23 mouse cellular contexts compared by ENCODE assay signal in genomic region chr1:170499466-170499865, GRCm38 (mm10).
DNase-seq lines count a peak whose midpoint lies in the region; ATAC-seq and TF ChIP-seq lines count a peak whose summit lies in the region.
"Had no signal": no experiment of that assay in that cellular context is flagged by ENCODE, and none has a peak within 500 bp of the region (broad histone marks: within the 10 kb centered on the region; RNA-seq: fewer than 3 reads in every experiment).

No protein-coding gene starts in this region.

- peak; percentile 65 for DNase-seq in heart, adult 11 months
- no peak for DNase-seq in heart, postnatal 14 days
- DNase-seq in lung, embryonic 14.5 days: no peak
- DNase-seq in lung, postnatal 36 days: no peak
- DNase-seq in midbrain, embryonic 11.5 days (ENCODE audit: low spot score, missing footprints): peak; percentile 79
- no peak for DNase-seq in gastrocnemius, postnatal 14 days
- DNase-seq: adrenal gland, postnatal 10 days; adrenal gland, postnatal 36 days; B cell, adult 2 months; cerebellum, adult 18-20 months; cerebellum, adult 9-10 months; cerebellum, postnatal 14 days; heart, adult 18-20 months had no signal

- H3K4me3 ChIP-seq in lung, embryonic 14.5 days (ENCODE audit: low read depth, low read length): no peak overlapping the region
- H3K4me3 ChIP-seq in midbrain, embryonic 11.5 days (ENCODE audit: low read depth, low read length): no peak overlapping the region
- no peak overlapping the region for H3K4me3 ChIP-seq in midbrain, embryonic 13.5 days (replicated peaks)
- H3K4me3 ChIP-seq: embryonic facial prominence, embryonic 12.5 days; embryonic facial prominence, embryonic 15.5 days; forebrain, embryonic 13.5 days; hindbrain, embryonic 12.5 days; hindbrain, embryonic 15.5 days; intestine, embryonic 15.5 days had no signal

- no peaks in the 10 kb centered on the region for H3K9me3 ChIP-seq in lung, embryonic 14.5 days (ENCODE audit: low read depth, low read length)
- no peaks in the 10 kb centered on the region for H3K9me3 ChIP-seq in midbrain, embryonic 11.5 days (ENCODE audit: control insufficient read depth, low read length)
- no peaks in the 10 kb centered on the region for H3K9me3 ChIP-seq in midbrain, embryonic 13.5 days
- H3K9me3 ChIP-seq: embryonic facial prominence, embryonic 12.5 days; embryonic facial prominence, embryonic 15.5 days; forebrain, embryonic 13.5 days; G1E; hindbrain, embryonic 12.5 days; hindbrain, embryonic 15.5 days; intestine, embryonic 15.5 days had no signal

- H3K4me2 ChIP-seq in lung, embryonic 14.5 days: no peak overlapping the region
- no peak overlapping the region for H3K4me2 ChIP-seq in midbrain, embryonic 11.5 days
- no peak overlapping the region for H3K4me2 ChIP-seq in midbrain, embryonic 13.5 days (replicated peaks)
- H3K4me2 ChIP-seq: embryonic facial prominence, embryonic 12.5 days; embryonic facial prominence, embryonic 15.5 days; forebrain, embryonic 13.5 days; hindbrain, embryonic 12.5 days; hindbrain, embryonic 15.5 days; intestine, embryonic 15.5 days had no signal

- H3K4me1 ChIP-seq in lung, embryonic 14.5 days (ENCODE audit: insufficient read depth): 0 out of 2 replicates have a peak, but pooled peaks cover 11% of the 10 kb centered on the region
- H3K4me1 ChIP-seq in midbrain, embryonic 11.5 days (ENCODE audit: control insufficient read depth, insufficient read depth, low read length): 0 out of 2 replicates have a peak, but pooled peaks cover 7% of the 10 kb centered on the region
- peaks cover 15% of the 10 kb centered on the region for H3K4me1 ChIP-seq in midbrain, embryonic 13.5 days (replicated peaks)

- H3K36me3 ChIP-seq in lung, embryonic 14.5 days (ENCODE audit: insufficient read depth): no peaks in the 10 kb centered on the region
- H3K36me3 ChIP-seq in midbrain, embryonic 11.5 days (ENCODE audit: control insufficient read depth, insufficient read depth, low read length): no peaks in the 10 kb centered on the region
- no peaks in the 10 kb centered on the region for H3K36me3 ChIP-seq in midbrain, embryonic 13.5 days
- H3K36me3 ChIP-seq: embryonic facial prominence, embryonic 12.5 days; embryonic facial prominence, embryonic 15.5 days; G1E; hindbrain, embryonic 12.5 days; hindbrain, embryonic 15.5 days; intestine, embryonic 15.5 days had no signal

- no peak overlapping the region for H3K27ac ChIP-seq in lung, embryonic 14.5 days (ENCODE audit: low read depth)
- no peak overlapping the region for H3K27ac ChIP-seq in midbrain, embryonic 11.5 days (ENCODE audit: low read depth, low read length)
- H3K27ac ChIP-seq in midbrain, embryonic 13.5 days: no peak overlapping the region
- H3K27ac ChIP-seq: embryonic facial prominence, embryonic 12.5 days; embryonic facial prominence, embryonic 15.5 days; forebrain, embryonic 13.5 days; hindbrain, embryonic 12.5 days; hindbrain, embryonic 15.5 days; intestine, embryonic 15.5 days had no signal

- no peak for TF ChIP-seq CTCF in lung, embryonic 14.5 days (IDR thresholded peaks at IDR 0.05; ENCODE audit: low read depth)

- peak; percentile 33 for ATAC-seq in lung, embryonic 14.5 days (ENCODE audit: insufficient read depth)
- ATAC-seq in midbrain, embryonic 11.5 days (ENCODE audit: low FRiP score): no peak
- ATAC-seq in midbrain, embryonic 13.5 days: no peak
- ATAC-seq: forebrain, embryonic 13.5 days; forebrain, embryonic 16.5 days; intestine, embryonic 15.5 days; Patski had no signal

- WGBS in lung, embryonic 14.5 days: 28% methylated on average over 4 of the region's 4 CpGs
- 69% methylated on average over 4 of the region's 4 CpGs for WGBS in midbrain, embryonic 11.5 days
- 78% methylated on average over 4 of the region's 4 CpGs for WGBS in midbrain, embryonic 13.5 days

- H3K9ac ChIP-seq in lung, embryonic 14.5 days: no peak overlapping the region
- no peak overlapping the region for H3K9ac ChIP-seq in midbrain, embryonic 11.5 days (ENCODE audit: low read length)
- no peak overlapping the region for H3K9ac ChIP-seq in midbrain, embryonic 13.5 days (replicated peaks)
- H3K9ac ChIP-seq: embryonic facial prominence, embryonic 12.5 days; embryonic facial prominence, embryonic 15.5 days; forebrain, embryonic 13.5 days; hindbrain, embryonic 12.5 days; hindbrain, embryonic 15.5 days; intestine, embryonic 15.5 days had no signal

- no peaks in the 10 kb centered on the region for H3K27me3 ChIP-seq in lung, embryonic 14.5 days (ENCODE audit: insufficient read depth, low read length)
- no peaks in the 10 kb centered on the region for H3K27me3 ChIP-seq in midbrain, embryonic 11.5 days (ENCODE audit: control insufficient read depth, insufficient read depth, low read length)
- no peaks in the 10 kb centered on the region for H3K27me3 ChIP-seq in midbrain, embryonic 13.5 days
- H3K27me3 ChIP-seq: embryonic facial prominence, embryonic 12.5 days; embryonic facial prominence, embryonic 15.5 days; forebrain, embryonic 13.5 days; hindbrain, embryonic 12.5 days; hindbrain, embryonic 15.5 days; intestine, embryonic 15.5 days; Patski had no signal

- intact Hi-C loops in heart, postnatal 14 days (cut with DNase I): no loop called here
- intact Hi-C loops in gastrocnemius, postnatal 14 days (cut with DNase I; ENCODE audit: low total_unique reads): no loop called here

Comparison
In these comparisons a context has a peak if more than half of its experiments do, and no peak if none do; other contexts are left out.
1. DNase-seq: peak in heart, adult 11 months (single experiment) and midbrain, embryonic 11.5 days (single experiment); none in heart, postnatal 14 days (0 of 2), lung, embryonic 14.5 days (single experiment), lung, postnatal 36 days (single experiment) and gastrocnemius, postnatal 14 days (single experiment).